Mouse (Mus musculus) C2C12 (cell line): ENCODE results near the gene Fgd6. TPM values are rescaled to one million over a fixed set of nuclear protein-coding genes. Genes with fewer than 3 reads are reported as not detected.

Experiments
- H3K27me3 ChIP-seq: one replicate; pipeline ENCODE4 v1.6.1; 2011; ENCODE audit not compliant: control insufficient read depth, insufficient read depth, insufficient read length
- H3K36me3 ChIP-seq: one replicate; pipeline ENCODE4 v1.6.1; 2011; ENCODE audit not compliant: control insufficient read depth, insufficient read depth
- H3K4me3 ChIP-seq: one replicate; pipeline ENCODE4 v1.5.1; 2011; ENCODE audit warnings: mild to moderate bottlenecking, control low read depth; ENCODE audit not compliant: poor library complexity, insufficient read depth, severe bottlenecking
- H3K79me2 ChIP-seq: one replicate; pipeline ENCODE4 v1.6.1; 2011; ENCODE audit not compliant: control insufficient read depth, insufficient read depth
- H3K79me3 ChIP-seq: one replicate; pipeline ENCODE4 v1.6.1; 2011; ENCODE audit warnings: low read depth, control low read depth
- H3ac ChIP-seq: one replicate; pipeline ENCODE3; 2011; ENCODE audit warnings: low read depth; ENCODE audit not compliant: control insufficient read depth, insufficient read length
- CEBPB ChIP-seq: IDR thresholded peaks from one replicate; pipeline ENCODE4 v1.6.1; 2011; ENCODE audit warnings: low read depth, mild to moderate bottlenecking, control low read depth, moderate library complexity
- CTCF ChIP-seq: IDR thresholded peaks from one replicate; pipeline ENCODE4 v1.5.1; 2011; ENCODE audit not compliant: control insufficient read depth, insufficient read depth, insufficient read length
- FOSL1 ChIP-seq: IDR thresholded peaks from one replicate; pipeline ENCODE4 v1.8.0; 2011; ENCODE audit warnings: mild to moderate bottlenecking, low read length; ENCODE audit not compliant: poor library complexity, insufficient read depth, severe bottlenecking
- MAX ChIP-seq: IDR thresholded peaks from one replicate; pipeline ENCODE4 v1.6.1; 2011; ENCODE audit warnings: mild to moderate bottlenecking, control low read depth
- MYOD1 ChIP-seq: IDR thresholded peaks from one replicate; pipeline ENCODE4 v1.6.1; 2011; ENCODE audit warnings: low read depth; ENCODE audit not compliant: control insufficient read depth, insufficient read length
- MYOG ChIP-seq: IDR thresholded peaks from one replicate; pipeline ENCODE4 v1.6.1; 2011; ENCODE audit not compliant: control insufficient read depth, insufficient read length; ENCODE audit errors: extremely low read depth
- USF1 ChIP-seq: IDR thresholded peaks from one replicate; pipeline ENCODE4 v1.6.1; 2011; ENCODE audit warnings: low read depth, mild to moderate bottlenecking, control low read depth, moderate library complexity
- polyA plus RNA-seq: library from polyadenylated mRNA; unstranded; fragments of >200 nt; fragmentation: generic; extraction: Trizol; gene quantifications from one replicate; pipeline ENCODE4 v1.2.1, GENCODE M21; 2012; ENCODE audit warnings: missing spikeins

Gene Fgd6
- polyA plus RNA-seq, 1 experiment = 1.3 TPM

- Histone ChIP-seq H3K27me3 (no peaks in the 10 kb centered on the region), H3K79me3 (no peaks in the 10 kb centered on the region), H3K36me3 (no peaks in the 10 kb centered on the region), H3K4me3 (no peak overlapping the region), H3ac (no peak overlapping the region), H3K79me2 (no peaks in the 10 kb centered on the region)
- TF ChIP-seq USF1 (no peak), FOSL1 (no peak), CTCF (no peak), MYOD1 (no peak), MAX (no peak), MYOG (no peak)
Measured at GRCm38 (mm10) chr10:94072916-94073465, 37.2 kb downstream of the Fgd6 start.

GRCm38 (mm10) chr10:94076966-94077825 lies 41.4 kb downstream of the Fgd6 start:
- Histone ChIP-seq H3K79me2 (no peaks in the 10 kb centered on the region), H3K4me3 (no peak overlapping the region), H3K27me3 (no peaks in the 10 kb centered on the region), H3K79me3 (no peaks in the 10 kb centered on the region), H3ac (no peak overlapping the region), H3K36me3 (no peaks in the 10 kb centered on the region)
- no peak for TF ChIP-seq CTCF
- TF ChIP-seq CEBPB = no peak
- TF ChIP-seq MYOD1 = no peak
- no peak for TF ChIP-seq MAX
- TF ChIP-seq FOSL1 = no peak
- TF ChIP-seq MYOG = no peak
- no peak for TF ChIP-seq USF1

- H3K79me2 ChIP-seq = no peaks in the 10 kb centered on the region
- TF ChIP-seq FOSL1 (no peak), MYOG (no peak), MYOD1 (no peak), USF1 (no peak), CEBPB (no peak), MAX (no peak), CTCF (no peak)
- H3K79me3 ChIP-seq = no peaks in the 10 kb centered on the region
- no peaks in the 10 kb centered on the region for H3K27me3 ChIP-seq
- no peak overlapping the region for H3ac ChIP-seq
- H3K36me3 ChIP-seq = no peaks in the 10 kb centered on the region
- H3K4me3 ChIP-seq = no peak overlapping the region
Measured at GRCm38 (mm10) chr10:94080740-94081139, 44.9 kb downstream of the Fgd6 start.

GRCm38 (mm10) chr10:94082040-94082734 lies 46.4 kb downstream of the Fgd6 start:
- Histone ChIP-seq H3K79me3 (no peaks in the 10 kb centered on the region), H3K36me3 (no peaks in the 10 kb centered on the region), H3K4me3 (no peak overlapping the region), H3ac (no peak overlapping the region), H3K27me3 (no peaks in the 10 kb centered on the region), H3K79me2 (no peaks in the 10 kb centered on the region)
- no peak for TF ChIP-seq CEBPB
- no peak for TF ChIP-seq MYOD1
- TF ChIP-seq CTCF = no peak
- no peak for TF ChIP-seq MYOG
- TF ChIP-seq MAX = no peak
- no peak for TF ChIP-seq USF1
- TF ChIP-seq FOSL1 = no peak

GRCm38 (mm10) chr10:94086315-94086714 lies 50.5 kb downstream of the Fgd6 start:
- Histone ChIP-seq H3K27me3 (no peaks in the 10 kb centered on the region), H3K36me3 (no peaks in the 10 kb centered on the region), H3K4me3 (no peak overlapping the region), H3K79me2 (no peaks in the 10 kb centered on the region), H3ac (no peak overlapping the region), H3K79me3 (no peaks in the 10 kb centered on the region)
- TF ChIP-seq CTCF (no peak), MAX (no peak), FOSL1 (no peak), MYOG (no peak), CEBPB (no peak), USF1 (no peak), MYOD1 (no peak)
